ENCODE assay signal across 13 mouse cellular contexts in the genomic region with DNA sequence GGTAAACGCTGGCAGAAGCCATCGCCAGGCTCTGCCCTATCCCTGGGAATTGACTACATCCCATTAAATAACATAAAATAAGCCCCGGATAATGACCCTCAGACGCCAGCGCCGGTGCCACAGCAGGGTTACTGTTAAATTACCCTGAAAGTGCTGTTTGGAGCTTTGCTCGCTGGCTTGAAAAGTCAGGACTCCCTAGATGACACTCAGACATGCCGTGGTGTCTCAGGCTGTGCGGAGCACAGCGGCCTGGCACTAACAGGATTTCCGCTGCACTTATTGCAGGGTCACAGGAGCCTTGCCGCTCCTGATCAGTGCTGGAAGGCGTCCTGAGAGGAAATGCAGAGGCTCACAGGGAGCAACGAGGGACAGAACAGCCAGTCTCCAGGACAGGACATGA.
A peak's percentile ranks its signal among the peaks of the same experiment; 100 is the strongest.
DNase-seq lines count a peak whose midpoint lies in the region; ATAC-seq and TF ChIP-seq lines count a peak whose summit lies in the region.
"Had no signal": no experiment of that assay in that cellular context is flagged by ENCODE, and none has a peak within 500 bp of the region (broad histone marks: within the 10 kb centered on the region; RNA-seq: fewer than 3 reads in every experiment).

No protein-coding gene starts in this region.

- H3K36me3 ChIP-seq in midbrain, embryonic 14.5 days (ENCODE audit: control insufficient read depth, insufficient read depth, low read length) = no peaks in the 10 kb centered on the region
- H3K36me3 ChIP-seq in midbrain, postnatal 0 days (ENCODE audit: insufficient read depth, low read length) = no peaks in the 10 kb centered on the region
- H3K36me3 ChIP-seq in hindbrain, embryonic 12.5 days = no peaks in the 10 kb centered on the region
- H3K36me3 ChIP-seq: embryonic facial prominence, embryonic 12.5 days; G1E; liver, embryonic 13.5 days had no signal

- H3K27ac ChIP-seq in midbrain, embryonic 14.5 days (replicated peaks; ENCODE audit: low read depth, low read length) = no peak overlapping the region
- H3K27ac ChIP-seq in midbrain, postnatal 0 days (ENCODE audit: low read depth, low read length) = no peak overlapping the region
- peak overlapping the region; percentile 45; the same call in 1 of the 2 replicates for H3K27ac ChIP-seq in hindbrain, embryonic 12.5 days
- H3K27ac ChIP-seq: embryonic facial prominence, embryonic 12.5 days; liver, embryonic 13.5 days had no signal

- no peak overlapping the region for H3K9ac ChIP-seq in midbrain, embryonic 14.5 days (replicated peaks; ENCODE audit: low read length)
- H3K9ac ChIP-seq in midbrain, postnatal 0 days (replicated peaks; ENCODE audit: low read length, poor library complexity, severe bottlenecking) = no peak overlapping the region
- H3K9ac ChIP-seq in hindbrain, embryonic 12.5 days = no peak overlapping the region
- H3K9ac ChIP-seq: embryonic facial prominence, embryonic 12.5 days; liver, embryonic 13.5 days had no signal

- no peak for TF ChIP-seq CTCF in midbrain, postnatal 0 days (IDR thresholded peaks at IDR 0.05)

- H3K4me1 ChIP-seq in midbrain, embryonic 14.5 days (ENCODE audit: control insufficient read depth, insufficient read depth, low read length) = 0 out of 2 replicates have a peak, but pooled peaks cover 4% of the 10 kb centered on the region
- no peaks in the 10 kb centered on the region for H3K4me1 ChIP-seq in midbrain, postnatal 0 days (ENCODE audit: insufficient read depth, low read length)
- H3K4me1 ChIP-seq in hindbrain, embryonic 12.5 days = peaks cover 6% of the 10 kb centered on the region; the same call in 1 of the 2 replicates
- H3K4me1 ChIP-seq: liver, embryonic 13.5 days had no signal

- H3K27me3 ChIP-seq in midbrain, embryonic 14.5 days (ENCODE audit: control insufficient read depth, insufficient read depth, low read length) = no peaks in the 10 kb centered on the region
- H3K27me3 ChIP-seq in midbrain, postnatal 0 days (ENCODE audit: insufficient read depth, low read length) = no peaks in the 10 kb centered on the region
- H3K27me3 ChIP-seq in hindbrain, embryonic 12.5 days = no peaks in the 10 kb centered on the region
- H3K27me3 ChIP-seq: embryonic facial prominence, embryonic 12.5 days; liver, embryonic 13.5 days had no signal

- ATAC-seq in midbrain, embryonic 14.5 days (ENCODE audit: low FRiP score, low TSS enrichment) = no peak
- no peak for ATAC-seq in midbrain, postnatal 0 days (ENCODE audit: low FRiP score)
- no peak for ATAC-seq in hindbrain, embryonic 12.5 days (ENCODE audit: low FRiP score)
- ATAC-seq: activated CD4-positive, CD25-positive, alpha-beta regulatory T cell, adult 4 months had no signal

- H3K4me3 ChIP-seq in midbrain, embryonic 14.5 days (replicated peaks; ENCODE audit: low read depth, low read length) = no peak overlapping the region
- H3K4me3 ChIP-seq in midbrain, postnatal 0 days (ENCODE audit: low read depth, low read length) = no peak overlapping the region
- H3K4me3 ChIP-seq in hindbrain, embryonic 12.5 days = no peak overlapping the region
- H3K4me3 ChIP-seq: embryonic facial prominence, embryonic 12.5 days; liver, embryonic 13.5 days had no signal

- no peak overlapping the region for H3K4me2 ChIP-seq in midbrain, embryonic 14.5 days (ENCODE audit: low read length)
- no peak overlapping the region for H3K4me2 ChIP-seq in midbrain, postnatal 0 days (ENCODE audit: low read depth, low read length, poor library complexity, severe bottlenecking)
- no peak overlapping the region for H3K4me2 ChIP-seq in hindbrain, embryonic 12.5 days (replicated peaks)
- H3K4me2 ChIP-seq: embryonic facial prominence, embryonic 12.5 days; liver, embryonic 13.5 days had no signal

- peak; percentile 6 for DNase-seq in adrenal gland, postnatal 10 days
- DNase-seq in adrenal gland, postnatal 25 days = no peak
- peak; percentile 49 for DNase-seq in midbrain, embryonic 14.5 days
- DNase-seq in midbrain, postnatal 0 days (ENCODE audit: low spot score) = no peak
- DNase-seq in retina, postnatal 1 day = peak; percentile 59
- no peak for DNase-seq in layer of hippocampus, adult 8-10 months (ENCODE audit: low spot score in 2 of 2)
- no peak for DNase-seq in lung, postnatal 10 days
- DNase-seq: cerebellum, adult 11-12 months; liver, embryonic 13.5 days had no signal

- WGBS in midbrain, embryonic 14.5 days = 37% methylated on average over 14 of the region's 14 CpGs
- WGBS in midbrain, postnatal 0 days = 31% methylated on average over 14 of the region's 14 CpGs
- WGBS in hindbrain, embryonic 12.5 days = 28% methylated on average over 14 of the region's 14 CpGs

- H3K9me3 ChIP-seq in midbrain, embryonic 14.5 days (ENCODE audit: control insufficient read depth, low read length) = no peaks in the 10 kb centered on the region
- H3K9me3 ChIP-seq in midbrain, postnatal 0 days (ENCODE audit: low read length) = no peaks in the 10 kb centered on the region
- H3K9me3 ChIP-seq in hindbrain, embryonic 12.5 days (replicated peaks) = no peaks in the 10 kb centered on the region
- H3K9me3 ChIP-seq: embryonic facial prominence, embryonic 12.5 days had no signal

Comparison
In these comparisons a context has a peak if more than half of its experiments do, and no peak if none do; other contexts are left out.
1. DNase-seq: peak in adrenal gland, postnatal 10 days (single experiment), midbrain, embryonic 14.5 days (single experiment) and retina, postnatal 1 day (single experiment); none in adrenal gland, postnatal 25 days (single experiment), midbrain, postnatal 0 days (single experiment), layer of hippocampus, adult 8-10 months (0 of 2) and lung, postnatal 10 days (single experiment).